Mouse (Mus musculus) erythroid progenitor cell, adult 5-6 weeks (primary cell): ENCODE measurements around the gene Tent5c. TPM values are rescaled to one million over a fixed set of nuclear protein-coding genes. Genes with fewer than 3 reads are reported as not detected.
A peak's percentile ranks its signal among the peaks of the same experiment; 100 is the strongest.

ENCODE experiments used
- ATAC-seq: replicated peaks from 2 replicates; pipeline ENCODE4 v1.8.0; 2016; ENCODE audit warnings: moderate number of reproducible peaks, mild to moderate bottlenecking, moderate TSS enrichment, inconsistent platforms; ENCODE audit not compliant: poor library complexity, low FRiP score, severe bottlenecking
- total RNA-seq, 2 experiments: library from RNA; stranded (forward) in 1 of 2; stranded (reverse) in 1 of 2; fragments of 150-400 nt in 1 of 2; fragments of 186-747, 209-891 nt in 1 of 2; gene quantifications; 2 replicates each; pipeline versions ENCODE4 v1.2.3 to v1.2.4; 2015 to 2017; ENCODE audit warnings: low replicate concordance in 2 of 2

The Tent5c gene
- total RNA-seq (2015; ENCODE audit: low replicate concordance) (149 and 155 TPM in 2 replicates), total RNA-seq (2017; ENCODE audit: low replicate concordance) (207 and 233 TPM in 2 replicates)

DNA sequence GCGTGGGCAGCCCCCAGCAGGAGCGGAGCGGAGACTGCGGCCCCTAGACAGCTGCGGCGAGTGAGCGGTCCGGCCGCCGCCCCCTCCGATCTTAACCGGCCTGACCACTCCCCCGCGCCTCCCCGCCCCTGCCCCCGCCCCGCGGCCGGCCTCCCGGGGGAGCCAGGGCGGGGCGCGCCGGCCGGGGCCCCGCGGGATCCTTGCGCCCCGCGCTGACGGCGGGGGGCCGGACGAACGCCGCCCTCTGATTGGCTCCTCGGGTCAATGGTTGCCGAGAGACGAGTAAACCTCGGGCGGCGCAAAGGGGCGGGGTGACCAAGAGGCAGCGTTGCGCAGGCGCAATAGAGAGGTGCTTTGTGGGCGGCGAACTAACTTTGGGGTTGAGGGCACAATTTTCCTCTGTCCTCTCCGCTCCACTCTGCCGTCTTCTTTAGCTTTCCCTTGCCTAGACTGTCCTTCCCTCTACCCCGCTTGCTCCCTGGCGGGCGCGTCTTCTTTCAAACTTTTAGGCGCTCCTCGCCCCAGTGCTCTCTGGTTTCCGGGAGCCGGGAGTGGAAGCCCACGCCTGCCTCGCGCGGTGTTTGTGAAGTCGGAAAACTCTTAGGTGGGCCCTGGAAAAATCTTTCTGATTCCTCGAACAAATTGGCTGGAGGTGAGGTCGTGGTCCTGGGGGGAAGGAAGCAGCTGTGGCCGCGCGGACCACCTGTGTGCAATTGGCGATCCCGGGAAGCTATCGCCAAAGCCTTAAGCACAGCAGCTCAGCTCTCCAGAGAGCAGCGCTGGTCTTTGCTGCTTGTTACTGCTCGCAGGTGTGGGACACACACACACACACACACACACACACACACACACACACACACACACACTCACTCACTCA is at the start of gene Tent5c:
Tent5c (minus strand) TSS at position 192 of the 877 bp plus-strand sequence.
- peak; percentile 83 for ATAC-seq

DNA sequence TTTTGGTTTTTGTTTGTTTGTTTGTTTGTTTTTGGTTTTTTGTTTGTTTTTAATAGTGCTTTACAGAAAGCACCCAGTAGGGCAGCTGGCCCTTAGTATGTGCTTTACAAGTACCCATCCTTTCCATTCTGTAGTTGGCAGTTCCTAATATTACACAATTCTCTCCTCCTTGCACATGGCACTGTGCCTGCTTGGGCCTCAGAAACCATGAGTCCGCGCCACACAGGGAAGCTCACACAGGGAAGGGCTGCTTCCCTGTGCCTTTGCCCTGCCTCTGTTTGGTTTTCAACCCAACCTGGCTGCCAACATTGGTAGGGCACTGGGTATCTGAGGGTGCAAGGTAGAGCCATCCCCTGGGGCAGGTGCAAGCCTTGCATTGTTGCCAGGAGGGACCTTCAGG is 47.6 kb upstream of the Tent5c start:
- ATAC-seq: no peak

DNA sequence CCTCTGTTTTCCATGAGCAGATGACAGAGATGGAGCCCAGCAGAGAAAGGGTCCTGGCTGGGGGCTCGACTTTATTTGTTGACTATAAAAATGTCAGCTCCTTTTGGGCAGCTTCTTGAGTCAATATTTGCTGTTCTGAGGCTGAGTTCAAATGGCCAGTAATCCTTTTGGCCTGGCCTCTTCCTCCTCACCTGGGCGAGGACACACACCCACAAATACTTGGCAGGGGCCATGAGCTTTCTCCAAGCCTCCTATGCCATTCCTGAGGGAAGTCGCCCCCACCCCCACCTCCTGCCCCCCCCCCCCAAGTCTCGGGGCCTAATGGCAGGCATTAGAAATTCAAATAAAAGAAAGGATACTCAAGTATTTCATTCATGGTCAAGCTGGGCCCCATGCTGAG is 46.8 kb upstream of the Tent5c start:
- ATAC-seq: no peak

GRCm38 (mm10) chr3:100535298-100535697 is 46.2 kb upstream of the Tent5c start:
- ATAC-seq: no peak

DNA sequence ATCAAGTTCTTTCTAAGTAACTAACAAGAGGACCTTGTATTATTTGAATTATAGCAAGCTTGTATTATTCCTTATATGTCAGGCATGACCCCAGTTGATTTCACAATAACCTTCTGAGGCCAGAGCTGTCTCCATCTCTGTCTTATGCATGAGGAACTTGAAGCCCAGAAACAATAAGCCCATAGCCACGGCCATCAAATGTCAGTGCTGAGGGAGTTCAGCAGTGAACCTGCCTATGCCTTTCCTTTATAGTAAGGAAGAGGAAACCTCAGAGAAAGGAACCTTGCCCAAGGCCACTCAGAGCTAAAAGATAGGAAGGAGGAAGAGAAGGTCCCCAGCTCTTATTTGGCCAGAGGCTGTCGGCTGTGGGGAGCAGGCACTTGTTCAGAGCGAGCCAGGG is 45.3 kb upstream of the Tent5c start:
- ATAC-seq: no peak

DNA sequence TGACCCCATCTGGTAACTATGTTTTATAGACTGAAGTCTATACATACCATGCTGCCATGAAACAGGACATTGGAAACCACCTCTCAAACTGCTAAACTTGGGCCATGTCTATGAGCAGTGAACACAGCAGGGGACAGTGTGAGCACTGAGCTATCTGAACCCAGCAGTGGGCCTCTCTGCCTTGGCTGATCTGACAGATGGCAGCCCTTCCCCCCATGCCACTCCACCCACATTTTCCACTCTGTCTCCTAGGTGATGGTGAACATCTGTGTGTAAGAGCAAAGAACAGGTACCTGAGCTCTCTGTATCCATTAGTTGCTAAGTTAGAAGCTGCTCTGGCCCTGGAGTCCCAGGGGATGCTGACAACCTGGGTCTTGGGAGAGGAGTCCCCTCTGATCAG is 44.3 kb upstream of the Tent5c start:
- ATAC-seq: 0 out of 2 replicates have a peak, but pooled peaks have one; percentile 48

- no peak for ATAC-seq
Observed at GRCm38 (mm10) chr3:100530919-100531318, 41.8 kb upstream of the Tent5c start.

GRCm38 (mm10) chr3:100530244-100530788 is 41.2 kb upstream of the Tent5c start:
- no peak for ATAC-seq

- no peak for ATAC-seq
Observed at GRCm38 (mm10) chr3:100522671-100523070, 33.5 kb upstream of the Tent5c start.

DNA sequence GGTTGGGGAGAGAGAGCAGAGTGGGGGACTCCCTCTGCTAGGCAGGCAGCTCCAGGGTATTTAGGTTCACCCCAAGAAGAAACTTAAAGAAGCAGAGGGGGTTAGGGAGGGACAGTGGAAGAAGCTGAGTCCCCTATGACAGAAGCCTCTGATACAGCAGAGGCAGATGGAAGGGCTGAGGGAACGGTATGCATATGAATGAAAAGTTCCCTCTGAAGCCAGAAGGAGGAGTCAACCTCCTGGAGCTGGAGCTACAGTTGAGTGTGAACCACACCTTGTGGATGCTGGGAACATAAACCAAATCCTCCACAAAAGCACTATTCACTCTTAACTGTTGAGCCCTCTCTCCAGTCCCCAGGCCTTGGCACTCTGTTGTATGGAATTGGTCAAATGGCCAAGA is 32.5 kb upstream of the Tent5c start:
- no peak for ATAC-seq

DNA sequence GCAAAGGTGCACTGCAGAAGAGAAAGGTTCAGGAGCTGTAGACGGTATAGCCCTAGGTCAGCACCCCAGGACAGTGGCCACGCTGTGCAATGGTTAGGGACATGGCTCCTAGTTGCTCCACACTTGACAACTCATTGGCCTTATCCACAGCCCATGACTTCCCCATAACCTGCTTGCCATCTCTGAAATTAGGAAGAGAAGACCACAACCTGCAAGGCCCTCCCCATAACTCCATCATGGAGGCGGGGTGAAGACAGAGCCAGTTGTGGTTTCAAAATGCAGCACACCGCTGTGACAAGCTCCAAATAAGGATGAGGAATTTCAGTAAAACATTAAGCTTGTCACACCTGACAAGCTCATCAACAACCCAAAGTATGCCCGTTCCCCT is 26.6 kb upstream of the Tent5c start:
- no peak for ATAC-seq

GRCm38 (mm10) chr3:100515093-100515753 is 26.1 kb upstream of the Tent5c start:
- ATAC-seq: no peak

- ATAC-seq: no peak
Observed at GRCm38 (mm10) chr3:100507174-100507573, 18.1 kb upstream of the Tent5c start.

DNA sequence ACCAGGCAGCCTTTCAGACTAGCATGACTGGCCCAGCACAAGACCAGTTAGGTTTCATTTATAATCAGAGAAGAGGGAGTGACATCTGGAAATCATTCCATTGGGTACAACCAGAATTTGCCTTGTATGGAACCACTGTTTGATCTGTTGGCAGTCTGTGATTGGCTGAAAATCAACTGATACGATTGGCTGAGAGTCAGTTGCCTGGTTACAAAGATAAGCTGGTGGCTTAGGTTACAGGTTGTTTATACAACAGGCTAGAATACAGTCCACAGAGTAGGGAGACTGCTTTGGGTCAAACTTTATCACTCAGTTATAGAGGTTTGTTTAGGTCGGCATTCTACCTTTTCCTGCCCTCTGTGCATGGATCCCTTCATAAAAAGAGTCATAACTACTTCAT is 17.6 kb upstream of the Tent5c start:
- ATAC-seq: 0 out of 2 replicates have a peak, but pooled peaks have one; percentile 33

DNA sequence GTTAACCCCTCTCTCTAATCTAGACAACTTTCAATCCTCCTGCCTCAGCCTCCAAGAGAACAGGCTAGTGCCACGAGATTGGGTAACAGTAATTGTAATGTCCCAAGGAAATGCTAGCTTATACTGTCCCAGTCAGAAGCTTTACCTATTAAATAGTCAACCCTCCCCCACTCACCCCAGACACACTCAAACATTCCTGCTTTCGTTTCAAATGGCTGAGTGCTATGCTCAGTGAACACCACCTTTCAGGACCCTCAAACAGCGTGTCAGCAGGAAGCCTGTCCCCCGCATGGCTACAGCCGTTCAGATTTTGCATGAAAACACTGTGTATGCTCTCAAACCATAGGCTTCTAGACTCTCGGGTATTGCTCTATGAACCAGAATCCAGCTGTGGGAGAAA is 14.8 kb upstream of the Tent5c start:
- no peak for ATAC-seq

DNA sequence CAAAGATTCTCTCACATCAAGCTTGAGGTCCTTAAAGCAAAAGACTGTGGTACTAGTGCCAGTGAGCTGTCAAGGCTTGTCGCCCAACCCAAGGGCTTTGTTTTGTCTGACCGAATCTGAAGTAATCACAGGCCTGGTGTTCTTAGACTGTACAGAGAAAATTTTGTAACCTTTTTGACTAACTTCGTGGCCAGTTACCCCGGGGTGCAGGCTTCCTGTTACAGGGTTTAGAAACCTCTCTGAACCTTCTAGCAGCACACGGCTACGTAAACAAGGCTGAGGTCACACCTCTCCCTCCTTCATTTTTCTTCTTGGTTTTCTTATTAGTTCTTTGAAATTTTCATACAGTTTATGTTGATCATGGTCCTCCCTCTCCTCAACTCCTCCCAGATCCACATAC is 13.4 kb upstream of the Tent5c start:
- no peak for ATAC-seq

- ATAC-seq: no peak
Observed at GRCm38 (mm10) chr3:100501899-100502298, 12.8 kb upstream of the Tent5c start.

- ATAC-seq: no peak
Observed at GRCm38 (mm10) chr3:100496081-100496480, 7.0 kb upstream of the Tent5c start.

DNA sequence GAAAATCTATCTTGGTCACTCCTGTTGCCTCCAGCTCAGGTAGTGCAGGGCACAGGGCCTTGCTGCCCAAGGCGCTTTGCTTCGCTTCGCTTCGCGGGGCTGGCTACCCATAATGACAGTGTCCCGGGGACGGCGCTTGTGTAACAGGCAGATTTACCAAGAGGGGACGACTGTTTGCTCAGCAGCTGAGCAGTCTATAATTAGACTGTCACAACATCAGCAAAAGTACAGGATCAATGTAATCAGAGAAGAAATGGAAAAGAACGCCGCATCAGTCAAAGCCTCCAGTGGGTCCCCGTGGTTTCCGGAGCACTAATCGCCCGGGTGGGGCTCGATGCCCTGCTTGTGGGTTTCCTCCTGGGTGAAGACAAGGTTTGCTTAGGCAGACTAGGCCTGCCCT is 6.3 kb upstream of the Tent5c start:
- no peak for ATAC-seq

- ATAC-seq: no peak
Observed at GRCm38 (mm10) chr3:100494912-100495311, 5.8 kb upstream of the Tent5c start.

- no peak for ATAC-seq
Observed at GRCm38 (mm10) chr3:100490010-100490300, 831 bp upstream of the Tent5c start.
